In the genomic region with DNA sequence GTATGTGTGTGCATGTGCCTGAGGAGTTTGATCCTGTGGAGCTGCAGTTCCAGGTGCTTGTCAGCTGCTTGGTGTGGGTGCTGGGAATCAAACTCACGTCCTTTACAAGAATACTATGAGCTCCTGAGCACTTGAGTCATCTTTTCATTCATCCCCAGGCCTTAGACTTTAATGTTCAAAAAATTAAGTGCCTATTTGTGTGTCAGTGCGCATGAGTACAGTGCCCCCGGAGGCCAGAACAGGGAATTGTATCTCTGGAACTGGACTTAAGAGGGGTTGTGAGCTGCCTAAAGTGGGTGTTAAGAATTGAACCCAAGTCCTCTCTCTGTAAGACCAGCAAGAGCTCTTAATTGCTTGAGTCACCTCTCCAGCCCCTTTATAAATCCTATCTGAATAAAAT, we compare ENCODE assay signal across 9 mouse cellular contexts. TPM values are rescaled to one million over a fixed set of nuclear protein-coding genes. Genes with fewer than 3 reads are reported as not detected.
A peak's percentile ranks its signal among the peaks of the same experiment; 100 is the strongest.
DNase-seq lines count a peak whose midpoint lies in the region; ATAC-seq and TF ChIP-seq lines count a peak whose summit lies in the region.
"Had no signal": no experiment of that assay in that cellular context is flagged by ENCODE, and none has a peak within 500 bp of the region (broad histone marks: within the 10 kb centered on the region; RNA-seq: fewer than 3 reads in every experiment).

No protein-coding gene starts in this region.

- H3K27ac ChIP-seq in midbrain, embryonic 10.5 days (replicated peaks): no peak overlapping the region
- H3K27ac ChIP-seq in midbrain, embryonic 14.5 days (replicated peaks; ENCODE audit: low read depth, low read length): no peak overlapping the region
- H3K27ac ChIP-seq in cortical plate, adult 2 months (ENCODE audit: insufficient read depth, low read length): no peak overlapping the region
- H3K27ac ChIP-seq: liver, embryonic 15.5 days had no signal

- peak; percentile 40; the same call in 1 of the 2 replicates for ATAC-seq in cerebellum, adult (ENCODE audit: insufficient number of reproducible peaks, low FRiP score, low TSS enrichment)
- no peak for ATAC-seq in midbrain, embryonic 14.5 days (ENCODE audit: low FRiP score, low TSS enrichment)

- no peaks in the 10 kb centered on the region for H3K4me1 ChIP-seq in midbrain, embryonic 10.5 days
- no peaks in the 10 kb centered on the region for H3K4me1 ChIP-seq in midbrain, embryonic 14.5 days (ENCODE audit: control insufficient read depth, insufficient read depth, low read length)
- H3K4me1 ChIP-seq in cortical plate, adult 2 months (ENCODE audit: control insufficient read depth, insufficient read depth, low read length): no peaks in the 10 kb centered on the region
- H3K4me1 ChIP-seq: liver, embryonic 15.5 days had no signal

- H3K4me3 ChIP-seq in midbrain, embryonic 10.5 days: no peak overlapping the region
- H3K4me3 ChIP-seq in midbrain, embryonic 14.5 days (replicated peaks; ENCODE audit: low read depth, low read length): no peak overlapping the region
- H3K4me3 ChIP-seq in cortical plate, adult 2 months (ENCODE audit: insufficient read depth, low read length): no peak overlapping the region
- H3K4me3 ChIP-seq: liver, embryonic 15.5 days had no signal

- no peaks in the 10 kb centered on the region for H3K36me3 ChIP-seq in midbrain, embryonic 10.5 days
- H3K36me3 ChIP-seq in midbrain, embryonic 14.5 days (ENCODE audit: control insufficient read depth, insufficient read depth, low read length): no peaks in the 10 kb centered on the region
- H3K36me3 ChIP-seq: liver, embryonic 15.5 days had no signal

- H3K4me2 ChIP-seq in midbrain, embryonic 14.5 days (ENCODE audit: low read length): no peak overlapping the region
- H3K4me2 ChIP-seq: liver, embryonic 15.5 days had no signal

- H3K27me3 ChIP-seq in midbrain, embryonic 10.5 days (ENCODE audit: low read depth, poor library complexity, severe bottlenecking): no peaks in the 10 kb centered on the region
- H3K27me3 ChIP-seq in midbrain, embryonic 14.5 days (ENCODE audit: control insufficient read depth, insufficient read depth, low read length): no peaks in the 10 kb centered on the region
- H3K27me3 ChIP-seq: liver, embryonic 15.5 days had no signal

- no peak for DNase-seq in cerebellum, adult 8-10 months
- peak; percentile 26 for DNase-seq in midbrain, embryonic 10.5 days (ENCODE audit: low spot score)
- no peak for DNase-seq in midbrain, embryonic 14.5 days
- peak; percentile 31 for DNase-seq in lung, postnatal 10 days
- no peak for DNase-seq in left cerebral cortex, adult 9 months (ENCODE audit: low spot score in 2 of 2)
- DNase-seq in gastrocnemius, postnatal 25 days: no peak

- H3K9ac ChIP-seq in midbrain, embryonic 14.5 days (replicated peaks; ENCODE audit: low read length): no peak overlapping the region
- H3K9ac ChIP-seq: liver, embryonic 15.5 days had no signal

- WGBS in midbrain, embryonic 10.5 days: 60% methylated on average over 3 of the region's 3 CpGs
- 66% methylated on average over 3 of the region's 3 CpGs for WGBS in midbrain, embryonic 14.5 days

- TF ChIP-seq CTCF in cortical plate, adult 2 months (IDR thresholded peaks at IDR 0.05; ENCODE audit: extremely low read depth, insufficient read depth, low read length): peak; percentile 38

- TF ChIP-seq POLR2A in cortical plate, adult 2 months (IDR thresholded peaks at IDR 0.05; ENCODE audit: extremely low read depth, insufficient read depth, low read length): no peak

- H3K9me3 ChIP-seq in midbrain, embryonic 10.5 days (replicated peaks): no peaks in the 10 kb centered on the region
- H3K9me3 ChIP-seq in midbrain, embryonic 14.5 days (ENCODE audit: control insufficient read depth, low read length): no peaks in the 10 kb centered on the region
- H3K9me3 ChIP-seq: liver, embryonic 15.5 days had no signal

RNA-seq across cellular contexts. Expression of a gene that starts 9.6 kb away (rescaled TPM):
- 2.7 and 3.3 TPM in 2 replicates for polyA plus RNA-seq in midbrain, embryonic 10.5 days (2016; fragmentation: Nextera tagmentation; extraction: Ambion mirVana)
- 5.6 TPM in 2 replicates for polyA plus RNA-seq in midbrain, embryonic 14.5 days (2014; fragmentation: Nextera tagmentation; extraction: Ambion mirVana)
- polyA plus RNA-seq in cortical plate, adult 2 months (2012; rRNA removed): 9.0 and 9.9 TPM in 2 replicates
- total RNA-seq in gastrocnemius, postnatal 25 days (2021): 1 to 10 TPM; 4.0 to 4.7 TPM

RNA-seq across cellular contexts. Expression of a gene that starts 20.4 kb away (rescaled TPM):
- 27.5 and 33.1 TPM in 2 replicates for polyA plus RNA-seq in midbrain, embryonic 10.5 days (2016; fragmentation: Nextera tagmentation; extraction: Ambion mirVana)
- 13.9 and 23.3 TPM in 2 replicates for polyA plus RNA-seq in midbrain, embryonic 14.5 days (2014; fragmentation: Nextera tagmentation; extraction: Ambion mirVana)
- polyA plus RNA-seq in cortical plate, adult 2 months (2012; rRNA removed): 5.0 TPM in 2 replicates
- not detected for total RNA-seq in gastrocnemius, postnatal 25 days (2021)

RNA-seq across cellular contexts. Expression of a gene that starts 44.9 kb away (rescaled TPM):
- polyA plus RNA-seq in midbrain, embryonic 10.5 days (2016; fragmentation: Nextera tagmentation; extraction: Ambion mirVana): 11.8 and 12.3 TPM in 2 replicates
- polyA plus RNA-seq in midbrain, embryonic 14.5 days (2014; fragmentation: Nextera tagmentation; extraction: Ambion mirVana): 19.9 and 20.4 TPM in 2 replicates
- polyA plus RNA-seq in cortical plate, adult 2 months (2012; rRNA removed): 17.7 and 18.5 TPM in 2 replicates
- total RNA-seq in gastrocnemius, postnatal 25 days (2021): 1 to 10 TPM; 5.2 to 6.3 TPM

RNA-seq across cellular contexts. Expression of a gene that starts 56.3 kb away (rescaled TPM):
- polyA plus RNA-seq in midbrain, embryonic 10.5 days (2016; fragmentation: Nextera tagmentation; extraction: Ambion mirVana): 77.4 and 79.1 TPM in 2 replicates
- 48.3 and 60.7 TPM in 2 replicates for polyA plus RNA-seq in midbrain, embryonic 14.5 days (2014; fragmentation: Nextera tagmentation; extraction: Ambion mirVana)
- 15.9 and 16.1 TPM in 2 replicates for polyA plus RNA-seq in cortical plate, adult 2 months (2012; rRNA removed)
- total RNA-seq in gastrocnemius, postnatal 25 days (2021): 10 to 100 TPM; 15.0 to 15.4 TPM

Comparison
In these comparisons a context has a peak if more than half of its experiments do, and no peak if none do; other contexts are left out.
1. DNase-seq: peak in midbrain, embryonic 10.5 days (single experiment) and lung, postnatal 10 days (single experiment); none in cerebellum, adult 8-10 months (single experiment), midbrain, embryonic 14.5 days (single experiment), left cerebral cortex, adult 9 months (0 of 2) and gastrocnemius, postnatal 25 days (single experiment).